Mouse (Mus musculus) urinary bladder, postnatal 10 days (tissue): ENCODE results near the gene Reps1.

Experiments
- DNase-seq: peaks from one replicate; pipeline ENCODE4 v3.0.0; 2022; ENCODE audit warnings: low spot score

Reps1 gene

DNA sequence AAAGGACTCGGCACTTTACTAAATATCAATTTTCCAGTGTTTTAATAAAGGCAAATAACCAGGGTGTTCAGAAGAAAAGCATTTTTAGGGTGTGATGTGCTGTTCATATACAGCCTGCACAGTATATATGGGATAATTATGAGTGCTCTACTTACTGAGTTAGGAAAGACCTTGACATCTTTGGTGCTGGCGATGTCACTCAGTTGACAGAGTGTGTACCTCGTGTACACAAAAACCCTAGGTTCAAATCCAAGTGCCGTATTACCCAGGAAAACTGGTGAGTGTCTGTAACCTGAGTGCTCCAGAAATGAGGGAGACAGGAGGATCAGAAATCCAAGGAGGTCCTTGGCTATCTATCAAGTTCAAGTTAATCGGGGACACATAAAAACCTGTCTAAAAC, 84.0 kb downstream of the Reps1 start:
- DNase-seq, result no peak

DNA sequence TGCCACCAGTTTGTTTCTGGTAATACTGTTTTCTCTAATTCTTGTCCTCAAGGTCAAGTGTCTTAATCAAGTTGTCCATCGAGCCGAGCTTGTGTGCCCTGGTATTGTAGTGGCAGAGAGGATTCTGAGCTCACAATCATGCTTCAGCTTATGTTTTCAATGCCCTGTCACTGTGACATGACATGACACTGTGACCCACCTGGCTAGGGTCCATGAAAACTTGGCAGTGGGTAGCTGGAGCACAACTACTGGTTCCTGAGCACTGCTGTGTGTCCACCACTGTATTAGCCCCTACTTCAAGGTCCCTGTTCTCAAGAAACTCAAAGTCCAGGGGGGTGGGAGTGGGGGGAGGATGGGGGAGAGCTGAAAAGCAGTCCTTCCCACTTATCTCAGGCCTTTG, 85.7 kb downstream of the Reps1 start:
- DNase-seq, result no peak

DNA sequence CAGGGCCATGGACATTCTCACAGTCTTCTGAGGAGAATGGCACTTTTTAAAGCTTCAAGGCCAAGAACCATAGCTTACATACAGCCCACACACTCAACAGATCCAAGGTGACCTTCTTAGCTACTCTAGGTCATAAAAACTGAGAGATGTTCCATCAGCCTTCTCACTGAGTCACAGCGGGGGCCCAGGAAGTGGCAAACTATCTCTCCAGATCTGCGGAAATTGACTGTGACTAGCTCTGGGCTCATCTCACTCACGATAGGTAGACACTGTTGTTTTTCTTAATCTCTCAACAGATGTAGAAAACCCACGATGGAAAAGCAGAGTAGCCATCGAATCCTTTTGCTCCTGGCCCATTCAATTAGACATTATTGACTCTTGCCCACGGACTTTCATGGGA, 86.6 kb downstream of the Reps1 start:
- DNase-seq, result no peak

DNA sequence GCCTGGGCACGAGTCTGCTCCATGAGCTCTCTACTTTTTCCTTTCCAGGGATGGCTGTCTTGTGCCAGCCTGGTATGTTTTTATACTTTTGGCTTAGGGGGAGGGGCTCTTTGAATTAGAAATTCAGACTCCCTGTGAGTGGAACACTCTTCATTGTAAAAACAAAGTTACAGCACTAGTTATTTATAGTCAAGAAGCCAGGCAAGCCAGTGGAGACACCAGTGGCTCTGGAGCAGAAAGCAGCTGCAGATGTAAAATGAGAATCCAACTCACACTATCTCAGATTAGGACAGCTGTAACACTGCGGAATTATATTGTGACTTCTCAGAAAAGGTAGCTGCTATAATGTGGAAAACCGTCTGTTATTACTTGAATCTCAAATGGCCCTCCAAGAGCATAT, 91.6 kb downstream of the Reps1 start:
- no peak for DNase-seq

DNA sequence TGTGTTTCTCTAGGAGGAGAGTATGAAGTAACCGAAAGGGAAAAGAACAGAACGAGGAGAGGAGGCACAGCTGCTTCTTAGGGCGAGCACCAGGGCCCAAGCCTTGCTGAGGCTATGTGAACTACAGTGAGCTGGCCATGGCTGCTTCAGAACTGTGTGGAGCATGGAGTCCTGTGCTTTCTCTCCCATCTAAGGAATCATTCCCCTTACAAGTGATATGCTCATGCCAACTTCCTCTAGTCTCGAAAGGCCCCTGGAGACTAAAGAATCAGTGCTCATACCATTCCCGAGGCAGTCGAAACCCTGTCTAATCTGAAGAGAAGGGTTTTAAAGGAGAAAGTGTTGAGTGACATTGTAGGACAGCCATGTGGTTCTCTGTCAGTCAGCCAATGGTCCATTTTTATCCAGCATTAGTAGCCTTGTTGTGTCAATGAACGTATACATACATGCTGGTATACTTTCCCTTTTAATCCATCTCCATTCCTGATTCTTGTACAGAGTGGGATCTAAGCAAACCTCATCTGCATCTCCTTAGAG, 106.8 kb downstream of the Reps1 start:
- DNase-seq, result no peak
